Mouse (Mus musculus): Measurements from ENCODE around the gene Ipp.

Gene Ipp

DNA sequence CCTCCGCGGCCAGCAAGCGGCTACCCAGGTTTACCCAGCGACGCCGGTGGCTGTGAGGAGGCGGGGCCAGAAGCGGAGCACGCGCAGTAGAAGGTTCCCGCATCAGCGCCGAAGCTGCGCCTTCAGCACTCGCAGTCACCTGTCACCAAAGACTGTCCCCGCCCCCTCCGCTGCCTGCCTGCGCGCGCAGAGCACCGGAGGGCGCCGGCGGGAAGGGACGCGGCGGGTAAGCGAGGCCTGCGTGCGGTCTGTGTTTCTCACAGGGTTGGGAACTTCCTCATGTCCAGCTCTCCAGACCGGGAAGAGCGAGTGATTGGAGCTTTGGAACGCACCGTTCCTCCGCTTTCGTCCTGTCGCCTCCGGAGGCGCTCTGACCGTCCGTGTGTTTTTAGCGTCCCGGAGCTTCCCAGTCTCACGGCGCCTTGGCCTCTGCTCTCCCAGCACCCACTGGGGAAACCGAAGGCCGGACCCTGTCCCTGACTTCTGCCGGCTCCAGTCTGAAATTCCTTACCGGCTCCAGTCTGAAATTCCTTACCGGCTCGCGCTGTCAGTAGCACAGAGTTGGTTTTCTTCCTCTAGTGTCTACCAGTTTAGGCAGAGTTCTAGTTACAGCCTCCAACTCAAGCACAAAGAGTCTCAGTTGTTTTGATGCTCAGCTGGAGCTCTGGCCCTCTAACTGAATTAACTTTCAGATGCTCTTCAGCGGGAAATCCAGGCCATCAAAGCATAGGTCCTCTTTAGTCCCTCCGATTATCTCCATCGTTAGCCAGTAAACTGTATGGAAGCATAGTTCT lies at the start of gene Ipp:
TSS of gene Ipp (plus strand) at position 125 of the 794 bp plus-strand sequence.
- DNase-seq, result peak; percentile 97

DNA sequence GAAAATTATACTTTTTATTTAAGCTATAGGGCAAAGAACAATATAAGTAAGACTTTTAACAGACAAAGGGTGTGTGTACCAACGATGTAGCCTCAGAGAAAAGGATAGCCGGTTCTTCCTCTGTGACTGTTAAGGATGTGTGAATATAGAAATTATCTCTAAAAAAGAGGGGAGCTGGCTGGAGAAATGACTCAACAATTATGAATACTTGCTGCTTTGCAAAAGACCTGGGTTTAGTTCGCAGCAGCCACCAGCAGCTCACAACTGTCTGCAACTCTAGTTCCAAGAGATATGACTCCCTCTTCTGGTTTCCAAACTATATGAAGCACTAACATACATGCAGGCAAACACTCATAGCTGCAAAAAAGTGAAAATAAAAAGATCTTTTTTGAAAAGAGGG lies 45.4 kb upstream of the Ipp start:
- no peak for DNase-seq

DNA sequence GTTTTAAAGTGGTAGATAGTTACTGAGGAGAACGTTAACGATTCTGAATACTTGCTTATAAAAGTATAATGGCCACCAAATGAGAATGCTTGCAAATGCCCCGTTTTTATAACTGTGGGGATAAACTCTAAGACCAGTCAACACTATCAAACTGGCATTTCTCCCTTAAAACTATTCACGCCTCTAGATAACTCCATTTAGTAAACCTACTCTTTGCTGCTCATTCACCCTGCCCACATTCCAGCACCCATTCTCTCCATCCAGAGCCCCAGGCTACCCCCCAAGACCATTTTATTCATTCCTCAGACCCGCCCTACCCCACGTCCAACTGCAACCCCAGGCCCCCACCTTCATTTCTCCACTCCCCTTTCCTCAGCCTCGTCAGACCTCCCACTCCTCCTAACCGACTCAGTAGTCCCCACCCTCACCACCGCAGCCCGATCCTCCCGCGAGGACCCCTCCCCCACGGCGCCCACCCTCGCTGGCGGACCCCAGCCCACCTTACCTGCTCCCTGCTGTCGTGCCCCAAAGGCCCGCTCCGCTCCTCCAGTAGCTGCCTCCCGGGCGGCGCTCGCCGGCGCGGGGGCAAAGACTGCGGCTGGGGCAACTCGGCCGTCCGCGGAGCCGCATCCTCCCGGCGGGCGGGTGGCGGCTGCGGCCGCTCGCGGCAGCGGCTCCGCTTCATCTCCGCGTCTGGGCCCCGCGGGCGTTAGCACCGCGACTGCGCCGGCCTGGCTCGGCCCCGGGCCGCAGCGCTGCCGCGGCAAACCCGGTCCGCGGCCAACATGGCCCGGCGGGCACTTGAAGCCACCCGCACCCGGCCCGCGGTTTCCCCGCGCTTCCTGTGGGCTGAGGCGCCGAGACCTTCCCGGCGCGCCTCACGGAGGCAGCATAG lies 43.9 kb upstream of the Ipp start:
- DNase-seq, result peak; percentile 14

DNA sequence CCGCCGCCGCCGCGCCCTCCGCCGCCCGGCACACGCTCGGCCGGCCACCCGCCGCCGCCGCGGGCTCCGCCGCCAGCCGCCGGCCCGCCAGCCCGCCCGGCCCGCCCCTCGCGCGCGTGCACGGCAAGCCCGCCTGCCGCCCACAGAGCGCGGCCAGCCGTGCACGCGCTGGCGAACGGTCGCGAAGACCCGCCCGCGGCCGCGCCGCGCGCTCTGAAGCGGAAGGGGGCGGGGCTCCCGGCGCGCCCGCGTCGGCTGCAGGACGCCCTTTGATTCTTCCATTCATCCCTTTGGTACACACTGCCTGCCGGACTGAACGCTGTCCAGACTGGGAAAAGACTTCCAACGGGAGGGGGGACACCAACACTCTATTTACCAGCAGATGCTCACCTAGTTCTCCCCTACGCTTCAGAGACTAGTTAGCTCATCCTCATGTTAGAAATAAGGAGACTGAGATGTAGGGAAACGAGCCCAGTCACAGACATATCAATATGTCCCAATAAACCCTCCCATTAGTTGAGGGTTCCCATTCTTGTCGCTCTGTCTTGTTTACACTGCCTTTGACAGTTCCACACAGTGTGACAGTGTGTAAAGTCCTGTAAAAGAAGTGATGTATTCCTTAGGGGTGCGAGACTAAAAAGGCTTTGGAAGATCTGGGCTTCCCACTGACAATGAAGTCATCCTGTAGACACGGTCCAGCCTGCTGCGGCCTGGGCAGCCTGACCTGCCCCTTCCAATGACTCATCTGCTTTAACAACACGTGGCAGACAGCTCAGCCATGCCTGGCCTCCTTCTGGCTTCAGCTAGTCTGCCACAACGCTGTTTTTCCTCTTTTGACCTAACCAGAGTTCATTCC lies 43.0 kb upstream of the Ipp start, which contains the start of gene Mast2:
TSS of gene Mast2 (minus strand) at position 58 of the 856 bp plus-strand sequence.
- DNase-seq, result peak; percentile 84

DNA sequence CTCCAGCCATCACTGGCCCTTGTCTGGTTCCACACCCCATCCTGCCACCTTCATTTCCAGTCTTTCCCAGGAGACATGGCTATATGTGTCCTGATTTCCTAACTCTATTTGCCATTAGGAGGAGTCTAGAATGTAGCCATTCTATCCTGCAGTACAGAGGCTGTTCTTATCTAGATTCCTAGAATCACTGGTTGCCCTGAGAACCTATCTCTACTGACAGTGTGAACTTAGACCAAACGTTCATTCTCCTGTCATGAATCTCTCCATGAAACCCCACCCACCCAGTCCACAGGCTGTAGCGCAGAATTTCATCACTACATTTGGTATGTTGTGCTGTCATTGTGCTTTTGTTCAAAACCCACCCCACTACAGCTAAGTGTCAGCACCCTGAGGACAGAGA lies 26.0 kb upstream of the Ipp start:
- no peak for DNase-seq

DNA sequence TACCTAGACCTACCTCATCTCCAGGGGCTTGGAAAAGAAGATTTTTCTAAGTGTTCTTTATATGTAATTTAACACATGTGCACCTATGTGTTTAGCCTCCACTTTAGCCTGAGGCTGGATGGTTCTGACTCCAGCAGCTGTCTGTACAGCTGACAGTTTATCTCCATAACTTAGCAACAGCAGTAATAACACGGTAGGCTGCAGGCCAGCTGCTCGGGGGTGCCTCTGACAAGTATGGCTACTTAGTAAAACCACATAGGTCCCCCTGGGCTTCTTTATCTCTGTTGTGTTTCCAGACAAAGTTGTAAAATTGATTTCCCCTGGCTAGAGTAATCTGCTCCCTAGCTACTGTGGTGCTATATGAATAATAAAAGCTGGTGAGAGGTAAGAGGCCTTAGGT lies 23.9 kb upstream of the Ipp start:
- DNase-seq, result no peak

DNA sequence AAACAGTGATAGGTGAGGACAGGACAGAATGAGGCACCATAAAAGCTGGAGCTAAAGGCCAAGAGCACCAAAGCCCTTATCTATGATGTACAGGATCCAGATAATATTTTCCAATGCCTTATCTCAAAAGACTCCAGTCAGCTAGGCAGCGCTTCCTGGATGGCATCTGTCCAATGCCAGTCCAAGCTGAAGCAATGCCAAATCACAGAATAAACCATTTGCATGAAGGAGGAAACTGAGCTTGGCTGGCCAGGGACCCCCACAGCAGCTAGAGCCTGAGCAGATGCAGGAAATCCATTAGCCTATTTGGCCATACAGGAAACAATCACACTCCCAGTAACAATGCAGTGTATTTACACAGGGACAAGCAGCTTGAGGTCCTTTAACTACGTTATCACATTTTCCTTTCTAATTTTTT lies 16.2 kb upstream of the Ipp start:
- DNase-seq, result peak; percentile 90

DNA sequence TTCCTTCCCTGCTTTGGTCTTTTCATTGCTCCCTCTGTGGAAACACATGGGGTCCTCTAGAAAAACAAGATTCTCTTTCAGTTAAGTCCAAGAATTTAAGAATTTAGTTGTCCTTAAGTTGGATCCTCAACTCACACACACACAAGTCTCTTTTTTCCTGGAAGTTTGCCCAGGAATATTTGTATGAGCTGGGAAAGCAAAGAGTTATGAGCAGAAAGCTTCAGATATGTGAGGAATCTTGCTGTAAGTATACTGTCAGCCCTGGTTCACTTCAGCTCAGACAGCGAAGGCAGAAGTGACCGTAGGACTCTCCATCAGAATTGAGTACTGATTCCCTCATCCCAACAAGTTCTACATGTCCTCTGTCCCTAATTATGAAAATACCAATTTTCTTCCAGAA lies 15.5 kb upstream of the Ipp start:
- no peak for DNase-seq

DNA sequence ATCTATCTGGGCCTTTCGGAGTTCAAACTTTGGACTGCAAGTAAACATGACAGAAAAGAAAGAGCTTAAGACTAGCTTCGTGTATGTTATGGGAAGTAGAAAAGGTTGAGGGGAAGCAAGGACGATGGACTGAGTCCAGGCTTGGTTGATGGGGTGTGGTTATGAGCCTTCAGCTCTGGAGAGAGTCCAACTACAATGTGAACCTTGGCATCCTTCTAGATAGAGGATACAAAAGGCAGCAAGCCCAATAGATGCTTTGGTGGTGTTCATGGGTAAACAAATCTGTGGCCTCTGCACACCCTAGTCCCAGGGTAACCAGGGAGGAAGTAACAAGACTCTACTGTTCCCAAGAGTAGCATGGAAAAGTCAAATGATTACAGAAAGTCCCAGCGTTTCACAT lies 14.9 kb upstream of the Ipp start:
- peak; percentile 31 for DNase-seq

DNA sequence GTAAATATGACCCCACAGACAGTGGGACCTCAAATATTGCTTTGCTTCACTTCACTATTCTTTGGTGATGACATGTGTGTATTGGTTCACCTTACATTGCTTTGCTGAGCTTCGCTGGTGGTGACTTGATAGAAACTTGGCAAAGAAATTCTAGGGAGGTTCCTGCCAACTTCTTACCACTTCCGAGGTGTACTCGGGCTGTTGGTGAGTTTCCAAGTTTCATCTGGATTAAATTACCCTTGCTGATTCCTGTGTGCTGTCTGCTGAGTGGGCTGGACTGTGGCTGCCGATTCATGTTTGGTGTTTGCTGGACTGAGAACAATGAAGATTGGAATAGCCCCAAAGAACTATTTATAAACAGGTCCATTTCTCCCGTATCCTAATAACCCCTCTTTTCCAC lies 13.7 kb upstream of the Ipp start:
- no peak for DNase-seq

DNA sequence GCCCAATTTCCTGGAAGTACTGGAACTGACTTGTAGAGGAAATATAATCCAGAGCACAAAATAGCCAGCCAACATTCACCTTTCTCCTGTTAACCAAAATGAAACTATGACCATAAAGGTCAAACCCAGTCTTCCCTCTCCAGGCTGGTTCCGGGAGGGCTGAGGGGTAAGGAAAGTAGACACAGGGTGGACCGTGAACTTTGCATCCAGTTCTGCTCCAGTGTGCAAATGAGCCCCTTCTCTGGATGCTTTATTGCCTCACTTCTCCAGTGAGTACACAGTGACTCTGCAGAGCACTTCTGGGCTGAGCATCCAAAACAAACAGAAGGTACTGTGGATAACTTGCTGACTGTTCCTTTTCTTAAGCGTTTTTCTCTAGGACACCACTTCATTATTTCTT lies 7.4 kb upstream of the Ipp start:
- no peak for DNase-seq

DNA sequence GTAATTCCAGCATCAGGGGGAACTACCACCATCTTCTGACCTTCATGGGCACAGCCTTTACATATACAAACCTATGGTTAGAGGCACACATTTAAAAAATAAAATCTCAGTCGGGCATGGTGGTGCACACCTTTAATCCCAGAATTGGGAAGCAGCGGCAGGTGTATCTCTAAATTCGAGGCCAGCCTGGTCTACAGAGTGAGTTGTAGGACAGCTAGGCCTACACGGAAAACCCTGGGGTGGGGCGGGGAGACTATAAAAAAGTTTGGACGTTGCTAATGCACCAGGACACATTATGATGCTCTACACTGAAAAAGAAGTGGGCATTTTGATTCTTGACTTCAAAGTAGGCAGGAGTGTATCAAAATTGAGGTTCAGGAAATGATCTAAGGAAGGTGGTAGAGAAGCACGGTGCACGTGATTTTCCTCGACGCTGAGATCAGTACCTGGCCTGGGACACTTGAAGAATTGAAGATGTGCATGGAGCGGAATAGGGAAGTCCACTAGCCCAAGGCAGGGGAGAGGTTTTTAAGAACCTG lies 394 bp upstream of the Ipp start:
- DNase-seq, result no peak

DNA sequence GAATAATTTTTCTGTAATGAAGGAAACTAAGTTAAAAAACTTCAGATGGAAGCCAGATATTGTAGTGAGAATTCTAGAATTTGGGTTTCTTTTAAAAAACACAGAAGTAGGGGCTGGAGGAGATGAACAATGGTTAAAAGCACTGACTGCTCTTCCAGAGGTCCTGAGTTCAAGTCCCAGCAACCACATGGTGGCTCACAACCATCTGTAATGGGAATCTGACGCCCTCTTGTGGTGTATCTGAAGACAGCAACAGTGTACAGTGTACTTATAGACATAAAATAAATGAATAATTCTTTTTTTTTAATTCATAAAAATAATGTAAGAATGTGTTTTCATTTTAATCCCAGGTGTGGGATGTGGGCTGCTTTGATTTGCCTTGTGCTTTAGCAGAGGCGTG lies 23.8 kb downstream of the Ipp start:
- DNase-seq, result no peak

DNA sequence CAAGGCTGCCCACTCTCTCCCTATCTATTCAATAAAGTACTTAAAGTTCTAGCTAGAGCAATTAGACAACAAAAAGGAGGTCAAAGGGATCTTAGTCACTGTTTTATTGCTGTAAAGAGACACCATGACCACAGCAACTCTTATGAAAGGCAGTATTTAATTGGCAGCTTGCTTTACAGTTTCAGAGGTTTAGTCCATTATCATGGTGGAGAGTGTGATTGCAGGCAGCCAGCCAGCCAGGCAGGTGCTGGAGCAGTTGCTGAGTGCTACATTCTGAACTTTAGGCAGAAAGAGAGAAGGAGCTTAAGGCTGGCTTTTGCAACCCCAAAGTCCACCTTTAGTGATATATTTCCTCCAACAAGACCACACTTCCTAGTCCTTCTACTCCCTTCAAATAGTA lies 29.0 kb downstream of the Ipp start:
- DNase-seq, result no peak

DNA sequence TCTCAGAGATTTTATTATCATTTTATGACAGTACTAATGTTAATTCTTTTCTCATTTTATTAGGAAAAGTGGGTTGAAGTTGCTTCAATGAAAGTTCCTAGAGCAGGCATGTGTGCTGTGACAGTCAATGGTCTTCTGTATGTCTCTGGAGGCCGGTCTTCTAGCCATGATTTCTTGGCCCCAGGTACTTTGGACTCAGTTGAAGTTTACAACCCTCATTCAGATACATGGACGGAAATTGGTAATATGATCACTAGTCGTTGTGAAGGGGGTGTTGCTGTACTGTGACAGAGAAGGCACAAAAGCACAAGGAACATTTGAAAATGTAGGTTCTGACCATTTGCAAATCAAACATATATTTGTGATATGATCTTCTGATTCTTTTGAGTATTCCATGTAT lies 30.4 kb downstream of the Ipp start:
- no peak for DNase-seq

DNA sequence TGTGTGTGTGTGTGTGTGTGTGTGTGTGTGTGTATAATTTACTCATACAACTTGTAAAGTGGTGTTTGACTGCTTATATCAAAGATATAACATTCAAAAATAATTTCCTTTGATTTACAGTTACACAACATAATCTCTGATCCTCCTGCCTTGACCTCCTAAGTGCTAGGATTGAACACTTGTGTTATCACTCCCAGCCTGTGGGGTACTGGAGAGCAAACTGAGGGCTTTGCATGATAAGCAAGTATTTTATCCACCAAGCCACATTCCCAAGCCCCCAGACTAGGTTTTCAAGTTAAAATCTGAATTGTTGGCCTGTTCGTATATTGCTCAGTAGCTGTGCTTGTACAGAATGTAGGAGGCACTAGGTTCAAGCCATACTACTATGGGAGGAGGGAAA lies 43.1 kb downstream of the Ipp start:
- no peak for DNase-seq

DNA sequence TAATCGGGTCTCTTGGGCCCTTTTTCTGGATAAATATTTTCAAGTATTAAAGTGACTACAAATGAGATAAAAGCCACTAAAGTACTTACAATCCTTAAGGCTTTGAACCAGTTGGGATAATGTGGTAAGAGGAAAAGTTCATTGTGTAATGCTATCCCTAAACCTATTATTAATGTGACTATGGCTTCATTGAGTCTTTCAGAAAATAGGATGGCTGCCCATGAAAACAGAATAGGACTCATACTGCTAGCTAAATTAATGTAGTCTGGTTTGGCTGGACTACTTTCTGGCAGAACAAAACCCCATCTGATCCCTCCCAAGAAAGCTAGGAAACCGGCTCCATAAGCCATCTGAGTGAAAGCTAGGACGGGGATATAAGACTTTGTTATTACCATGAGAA lies 45.7 kb downstream of the Ipp start:
- no peak for DNase-seq

DNA sequence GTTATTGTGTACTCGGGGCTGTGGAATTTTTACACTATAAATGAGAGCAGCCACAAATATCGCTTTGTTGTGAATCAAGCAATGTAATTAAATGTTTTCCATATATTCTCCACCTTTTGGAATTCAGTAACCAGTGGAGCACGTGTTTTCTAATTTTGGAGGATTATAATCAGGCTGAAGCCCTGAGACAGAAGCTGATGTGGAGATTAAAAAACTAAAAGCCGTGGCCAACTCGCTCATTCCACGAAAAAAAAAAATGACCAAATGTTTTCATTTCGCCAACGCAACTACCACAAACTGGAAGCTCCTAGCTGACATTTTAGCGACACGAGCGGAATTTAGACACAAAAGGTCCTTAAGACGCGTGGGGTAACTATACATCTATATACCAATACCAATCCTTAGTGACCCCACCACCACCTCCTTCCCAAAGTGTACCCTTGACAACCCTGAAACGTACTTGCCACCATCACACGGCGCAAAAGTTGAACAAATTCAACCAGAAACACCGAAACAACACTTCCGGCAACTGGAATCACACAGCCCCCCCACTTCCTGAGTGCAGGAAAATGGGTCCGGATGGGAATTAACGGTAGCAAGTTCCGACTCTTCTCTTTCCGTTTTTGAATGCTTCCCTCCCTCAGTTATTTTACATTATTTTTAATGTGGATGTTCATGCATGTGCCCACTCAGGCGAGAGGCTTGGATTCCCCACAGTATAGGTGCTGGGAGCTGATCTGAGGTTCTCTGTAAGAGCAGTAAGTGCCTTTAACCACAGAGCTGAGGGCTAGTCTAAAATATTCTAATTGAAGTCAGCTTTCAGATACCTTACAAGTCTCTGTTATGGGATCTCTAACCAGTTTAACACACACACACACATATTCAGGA lies 48.3 kb downstream of the Ipp start, which contains the start of gene Tmem69:
TSS of gene Tmem69 (minus strand) at position 524 of the 888 bp plus-strand sequence.
- DNase-seq, result peak; percentile 91

DNA sequence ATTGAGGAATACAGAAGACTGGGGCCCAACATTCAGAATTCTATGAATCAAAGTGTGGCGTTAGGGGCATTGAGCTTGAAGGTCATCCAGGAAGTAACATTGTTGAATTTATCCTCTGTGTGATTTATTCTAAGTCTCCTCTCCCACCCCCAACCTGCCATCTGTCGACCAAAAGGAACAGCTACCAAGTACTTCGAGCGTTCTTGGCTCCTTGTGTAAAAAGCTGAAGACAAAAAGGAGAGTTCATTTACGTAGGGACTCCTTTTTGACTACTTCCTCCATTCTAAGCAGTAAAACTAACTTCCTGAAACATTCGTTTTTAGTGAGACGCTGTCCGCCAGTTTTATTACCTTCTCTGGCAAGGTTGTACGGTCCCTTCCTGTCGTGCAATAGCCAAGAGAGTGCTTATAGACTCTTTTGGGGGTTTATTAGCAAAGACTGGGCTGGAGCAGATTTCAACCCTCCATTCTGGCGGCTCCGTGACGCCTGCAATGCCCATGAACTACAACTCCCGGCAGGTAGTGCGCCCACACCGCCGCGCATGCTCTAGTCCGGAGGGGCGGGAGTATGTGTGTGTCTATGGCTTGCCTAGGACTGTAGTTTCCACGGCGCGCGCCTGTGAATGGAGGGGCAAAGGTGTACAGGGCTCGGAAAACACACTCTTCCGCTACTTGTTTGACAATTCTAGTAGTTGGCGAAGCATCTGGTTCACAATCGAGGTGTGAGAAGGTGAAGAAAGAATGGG lies 49.4 kb downstream of the Ipp start:
- peak; percentile 98 for DNase-seq

DNA sequence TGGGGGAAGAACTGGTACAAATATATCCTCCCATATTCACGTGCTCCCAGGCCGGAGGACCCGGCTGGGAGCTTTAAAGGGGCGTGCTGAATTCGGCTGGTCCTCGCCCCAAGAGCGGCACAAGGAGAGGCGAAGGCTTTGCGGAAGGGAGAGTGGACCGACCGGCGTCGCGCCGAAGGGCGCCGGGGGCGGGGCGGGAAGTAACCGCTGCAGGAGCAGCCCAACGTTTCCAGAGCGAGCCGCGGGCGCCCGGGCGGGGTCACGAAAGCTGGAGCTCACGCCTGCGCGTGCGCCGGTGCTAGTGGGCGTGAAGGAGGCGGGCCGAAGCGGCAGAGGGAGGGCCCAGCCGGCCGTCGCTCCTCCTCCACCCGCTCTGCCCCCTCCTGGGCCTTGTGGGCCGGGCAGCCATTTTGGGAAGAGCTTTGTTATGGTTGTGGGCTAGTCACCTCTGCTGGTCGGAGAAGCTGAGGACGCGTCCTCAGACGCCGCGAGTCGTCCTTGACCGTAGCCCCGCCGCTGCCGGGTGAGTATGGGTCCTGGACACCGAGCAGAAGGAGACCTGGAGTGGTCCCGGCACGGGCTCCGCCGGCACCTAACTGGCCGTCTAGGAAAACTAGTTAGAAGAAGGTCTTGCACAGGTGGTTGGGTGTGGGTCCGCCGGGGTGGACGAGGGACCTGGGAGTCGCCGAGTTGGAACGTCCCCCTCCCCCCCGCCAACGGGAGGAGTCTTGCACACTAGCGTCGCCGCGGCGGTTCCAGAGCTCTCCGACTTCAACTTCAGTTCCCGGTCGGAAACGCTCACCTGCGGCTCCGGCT lies 50.2 kb downstream of the Ipp start, which contains the start of gene Gpbp1l1:
TSS of gene Gpbp1l1 (plus strand) at position 353 of the 816 bp plus-strand sequence.
- DNase-seq, result peak; percentile 97
